ENCODE assay signal across 10 mouse cellular contexts in the genomic region with DNA sequence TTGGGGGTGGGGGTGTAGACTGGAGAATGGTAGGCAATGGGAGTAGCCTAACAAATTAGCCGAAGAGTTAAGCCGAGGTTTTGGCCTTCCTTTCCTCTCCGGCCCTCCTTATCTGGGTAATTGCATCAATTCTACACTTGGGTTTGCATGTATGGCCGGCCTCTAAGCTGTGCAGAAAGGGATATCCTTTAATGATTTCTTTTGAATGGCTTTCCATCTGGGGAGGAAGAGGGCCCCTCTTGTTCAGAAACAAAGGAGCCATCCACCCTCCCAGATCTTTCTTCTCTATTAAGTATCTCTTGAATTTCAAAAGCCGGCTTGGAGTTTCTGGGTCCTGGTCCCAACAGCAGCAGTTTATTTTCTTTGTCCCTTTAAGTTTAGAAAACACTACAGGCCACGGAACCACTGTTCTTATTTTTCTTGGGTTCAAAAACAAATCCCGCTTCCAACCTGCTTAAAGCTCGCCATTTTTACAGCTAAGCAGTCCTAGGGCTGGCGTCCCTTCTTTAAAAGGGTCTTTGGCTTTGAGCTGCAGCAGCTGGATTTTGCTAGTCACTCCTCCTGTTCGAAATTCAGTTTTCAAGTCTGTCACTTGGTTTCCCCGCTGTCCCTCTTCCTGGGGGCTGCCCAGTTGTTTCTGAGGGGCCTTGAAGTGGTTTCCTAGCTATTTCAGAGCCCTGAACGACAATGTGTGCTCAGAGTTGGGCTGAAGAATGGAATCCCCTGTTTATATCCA.
DNase-seq lines count a peak whose midpoint lies in the region; ATAC-seq and TF ChIP-seq lines count a peak whose summit lies in the region.
"Had no signal": no experiment of that assay in that cellular context is flagged by ENCODE, and none has a peak within 500 bp of the region (broad histone marks: within the 10 kb centered on the region; RNA-seq: fewer than 3 reads in every experiment).

No protein-coding gene starts in this region.

- H3K4me1 ChIP-seq in E14TG2a.4 (replicated peaks; ENCODE audit: low read depth, low read length), result peaks cover 58% of the 10 kb centered on the region
- H3K4me1 ChIP-seq in forebrain, embryonic 16.5 days (replicated peaks; ENCODE audit: control insufficient read depth, insufficient read depth, low read length), result peaks cover 17% of the 10 kb centered on the region
- no peaks in the 10 kb centered on the region; the same call in 1 of the 2 replicates for H3K4me1 ChIP-seq in liver, embryonic 16.5 days (ENCODE audit: control insufficient read depth, low read depth, low read length)
- H3K4me1 ChIP-seq: megakaryocyte, embryonic 14.5 days had no signal

- peak overlapping the region; percentile 49 for H3K9ac ChIP-seq in forebrain, embryonic 16.5 days (replicated peaks; ENCODE audit: low read depth, low read length)
- no peak overlapping the region for H3K9ac ChIP-seq in liver, embryonic 16.5 days (ENCODE audit: low read depth, low read length)

- H3K9me3 ChIP-seq in E14TG2a.4 (ENCODE audit: low read length), result no peaks in the 10 kb centered on the region
- no peaks in the 10 kb centered on the region for H3K9me3 ChIP-seq in forebrain, embryonic 16.5 days (ENCODE audit: control insufficient read depth, low read length)
- no peaks in the 10 kb centered on the region for H3K9me3 ChIP-seq in liver, embryonic 16.5 days (replicated peaks; ENCODE audit: control insufficient read depth, low read length)

- ATAC-seq in frontal cortex, adult (ENCODE audit: low TSS enrichment), result 0 out of 2 replicates have a peak, but pooled peaks have one; percentile 13
- peak; percentile 41 for ATAC-seq in forebrain, embryonic 16.5 days
- no peak for ATAC-seq in liver, embryonic 16.5 days (ENCODE audit: low read depth)

- H3K36me3 ChIP-seq in E14TG2a.4 (ENCODE audit: insufficient read depth, low read length), result no peaks in the 10 kb centered on the region
- no peaks in the 10 kb centered on the region for H3K36me3 ChIP-seq in forebrain, embryonic 16.5 days (ENCODE audit: control insufficient read depth, insufficient read depth)
- no peaks in the 10 kb centered on the region for H3K36me3 ChIP-seq in liver, embryonic 16.5 days (ENCODE audit: control insufficient read depth, insufficient read depth)

- H3K4me3 ChIP-seq in E14TG2a.4 (replicated peaks; ENCODE audit: low read length), result peak overlapping the region; percentile 37; the same call in 1 of the 2 replicates
- peak overlapping the region; percentile 32 for H3K4me3 ChIP-seq in forebrain, embryonic 16.5 days (replicated peaks; ENCODE audit: low read length)
- no peak overlapping the region for H3K4me3 ChIP-seq in liver, embryonic 16.5 days (ENCODE audit: low read depth, low read length)
- H3K4me3 ChIP-seq: megakaryocyte, embryonic 14.5 days had no signal

- DNase-seq in frontal cortex, postnatal 10 days (ENCODE audit: low spot score in 2 of 2), result no peak
- DNase-seq in MN1 (ENCODE audit: low spot score), result no peak
- DNase-seq in layer of hippocampus, adult 18-20 months (ENCODE audit: low spot score in 2 of 2), result no peak
- no peak for DNase-seq in adrenal gland, adult 8-10 months
- DNase-seq: gastrocnemius, postnatal 14 days had no signal

- peak overlapping the region; percentile 56 for H3K4me2 ChIP-seq in forebrain, embryonic 16.5 days (ENCODE audit: low read length)
- H3K4me2 ChIP-seq in liver, embryonic 16.5 days (ENCODE audit: low read depth, low read length), result 0 out of 2 replicates have a peak overlapping the region, but pooled peaks have one; percentile 25

- H3K27me3 ChIP-seq in E14TG2a.4 (ENCODE audit: insufficient read depth, low read length), result peaks cover 9% of the 10 kb centered on the region
- H3K27me3 ChIP-seq in forebrain, embryonic 16.5 days (replicated peaks; ENCODE audit: control insufficient read depth, insufficient read depth, low read length), result no peaks in the 10 kb centered on the region; the same call in 1 of the 2 replicates
- peaks cover 22% of the 10 kb centered on the region for H3K27me3 ChIP-seq in liver, embryonic 16.5 days (ENCODE audit: control insufficient read depth, insufficient read depth, low read depth, low read length)

- H3K27ac ChIP-seq in forebrain, embryonic 16.5 days (ENCODE audit: low read length), result peak overlapping the region; percentile 31; the same call in 1 of the 2 replicates
- H3K27ac ChIP-seq in liver, embryonic 16.5 days (ENCODE audit: low read length), result no peak overlapping the region

- WGBS in forebrain, embryonic 16.5 days, result 6% methylated on average over 12 of the region's 12 CpGs
- 25% methylated on average over 12 of the region's 12 CpGs for WGBS in liver, embryonic 16.5 days (ENCODE audit: insufficient replicate concordance)

- no peak for TF ChIP-seq CTCF in E14TG2a.4 (conservative IDR thresholded peaks at IDR 0.05; ENCODE audit: low read length)
